Mouse (Mus musculus) E14TG2a.4 (cell line): ENCODE data around the gene Cln5.
A peak's percentile ranks its signal among the peaks of the same experiment; 100 is the strongest.

Experiments used
- H3K27me3 ChIP-seq: 2 replicates; pipeline ENCODE4 v1.6.1; 2014; ENCODE audit warnings: low read length, control low read depth; ENCODE audit not compliant: insufficient read depth
- H3K36me3 ChIP-seq: 2 replicates; pipeline ENCODE4 v1.6.1; 2014; ENCODE audit warnings: low read length, control low read depth; ENCODE audit not compliant: insufficient read depth
- H3K4me1 ChIP-seq: replicated peaks from 2 replicates; pipeline ENCODE4 v1.6.1; 2014; ENCODE audit warnings: low read depth, low read length, control low read depth
- H3K4me3 ChIP-seq: replicated peaks from 2 replicates; pipeline ENCODE4 v1.5.1; 2014; ENCODE audit warnings: mild to moderate bottlenecking, low read length
- H3K9me3 ChIP-seq: 2 replicates; pipeline ENCODE4 v1.6.1; 2014; ENCODE audit warnings: low read length, control low read depth
- CTCF ChIP-seq: conservative IDR thresholded peaks from 2 replicates; pipeline ENCODE4 v1.5.1; 2014; ENCODE audit warnings: low read length
- NANOG ChIP-seq: IDR thresholded peaks from 2 replicates; pipeline ENCODE4 v1.6.1; 2014; ENCODE audit warnings: borderline replicate concordance, low read length, mixed read lengths
- POU5F1 ChIP-seq: IDR thresholded peaks from 2 replicates; pipeline ENCODE4 v1.6.1; 2014; ENCODE audit warnings: low read length, borderline replicate concordance

Cln5 gene

GRCm38 (mm10) chr14:103056601-103057000 is 13.4 kb upstream of the Cln5 start:
- TF ChIP-seq CTCF: no peak
- no peak for TF ChIP-seq POU5F1
- no peak for TF ChIP-seq NANOG

GRCm38 (mm10) chr14:103058998-103059397 is 11.0 kb upstream of the Cln5 start:
- H3K27me3 ChIP-seq: peaks cover 10% of the 10 kb centered on the region; the same call in 1 of the 2 replicates
- no peaks in the 10 kb centered on the region for H3K36me3 ChIP-seq
- peak overlapping the region; percentile 14 for H3K4me3 ChIP-seq
- no peak for TF ChIP-seq CTCF
- peaks cover 15% of the 10 kb centered on the region for H3K9me3 ChIP-seq
- peaks cover 21% of the 10 kb centered on the region for H3K4me1 ChIP-seq

More at GRCm38 (mm10) chr14:103056601-103057000, 13.4 kb upstream of the Cln5 start:
- peaks cover 21% of the 10 kb centered on the region for H3K4me1 ChIP-seq
- no peaks in the 10 kb centered on the region for H3K36me3 ChIP-seq
- no peak overlapping the region for H3K4me3 ChIP-seq
- peaks cover 14% of the 10 kb centered on the region for H3K9me3 ChIP-seq
- H3K27me3 ChIP-seq: peaks cover 13% of the 10 kb centered on the region

GRCm38 (mm10) chr14:103059495-103059894 is 10.5 kb upstream of the Cln5 start:
- no peak for TF ChIP-seq NANOG
- peak; percentile 34 for TF ChIP-seq CTCF
- no peak for TF ChIP-seq POU5F1
- Histone ChIP-seq H3K36me3 (no peaks in the 10 kb centered on the region), H3K4me1 (peaks cover 19% of the 10 kb centered on the region), H3K9me3 (peaks cover 15% of the 10 kb centered on the region), H3K4me3 (peak overlapping the region; percentile 14), H3K27me3 (peaks cover 8% of the 10 kb centered on the region; the same call in 1 of the 2 replicates)

- Histone ChIP-seq H3K4me3 (peak overlapping the region; percentile 51; the same call in 1 of the 2 replicates), H3K36me3 (no peaks in the 10 kb centered on the region), H3K27me3 (no peaks in the 10 kb centered on the region), H3K9me3 (peaks cover 10% of the 10 kb centered on the region), H3K4me1 (peaks cover 17% of the 10 kb centered on the region)
- TF ChIP-seq POU5F1: no peak
- TF ChIP-seq CTCF: peak; percentile 90
Measured at GRCm38 (mm10) chr14:103065294-103066167, 4.5 kb upstream of the Cln5 start.

- Histone ChIP-seq H3K4me3 (peak overlapping the region; percentile 91), H3K36me3 (peaks cover 28% of the 10 kb centered on the region), H3K27me3 (no peaks in the 10 kb centered on the region), H3K9me3 (no peaks in the 10 kb centered on the region), H3K4me1 (peaks cover 41% of the 10 kb centered on the region)
- TF ChIP-seq POU5F1 (no peak), CTCF (no peak), NANOG (no peak)
Measured at GRCm38 (mm10) chr14:103069465-103069863, 552 bp upstream of the Cln5 start.

- no peaks in the 10 kb centered on the region for H3K9me3 ChIP-seq
- H3K4me1 ChIP-seq: peaks cover 49% of the 10 kb centered on the region
- peaks cover 41% of the 10 kb centered on the region for H3K36me3 ChIP-seq
- H3K27me3 ChIP-seq: no peaks in the 10 kb centered on the region
- TF ChIP-seq NANOG (no peak), CTCF (no peak), POU5F1 (no peak)
- H3K4me3 ChIP-seq: peak overlapping the region; percentile 91
Measured at GRCm38 (mm10) chr14:103070790-103071189, 774 bp downstream of the Cln5 start.

- Histone ChIP-seq H3K4me3 (0 out of 2 replicates have a peak overlapping the region, but pooled peaks have one; percentile 91), H3K36me3 (peaks cover 48% of the 10 kb centered on the region), H3K9me3 (0 out of 2 replicates have a peak, but pooled peaks cover 4% of the 10 kb centered on the region), H3K4me1 (peaks cover 52% of the 10 kb centered on the region), H3K27me3 (no peaks in the 10 kb centered on the region)
- TF ChIP-seq POU5F1 (no peak), CTCF (no peak), NANOG (no peak)
Measured at GRCm38 (mm10) chr14:103071471-103071870, 1.5 kb downstream of the Cln5 start.

- Histone ChIP-seq H3K27me3 (no peaks in the 10 kb centered on the region), H3K4me3 (no peak overlapping the region), H3K9me3 (0 out of 2 replicates have a peak, but pooled peaks cover 4% of the 10 kb centered on the region), H3K4me1 (peaks cover 64% of the 10 kb centered on the region), H3K36me3 (peaks cover 57% of the 10 kb centered on the region)
- TF ChIP-seq POU5F1 (no peak), NANOG (no peak), CTCF (no peak)
Measured at GRCm38 (mm10) chr14:103072731-103073130, 2.7 kb downstream of the Cln5 start.

- Histone ChIP-seq H3K9me3 (0 out of 2 replicates have a peak, but pooled peaks cover 4% of the 10 kb centered on the region), H3K27me3 (no peaks in the 10 kb centered on the region), H3K4me3 (no peak overlapping the region), H3K36me3 (peaks cover 57% of the 10 kb centered on the region), H3K4me1 (peaks cover 74% of the 10 kb centered on the region)
- TF ChIP-seq CTCF: no peak
- TF ChIP-seq POU5F1: no peak
- TF ChIP-seq NANOG: no peak
Measured at GRCm38 (mm10) chr14:103073825-103074224, 3.8 kb downstream of the Cln5 start.
